Mouse (Mus musculus): ENCODE results near the gene Fas.

Fas gene

GRCm38 (mm10) chr19:34284383-34284782 lies 6.1 kb upstream of the Fas start:
- DNase-seq (ENCODE audit: low spot score) = no peak

GRCm38 (mm10) chr19:34284826-34285225 lies 5.6 kb upstream of the Fas start:
- no peak for DNase-seq (ENCODE audit: low spot score)

- no peak for DNase-seq (ENCODE audit: low spot score)
Measured at GRCm38 (mm10) chr19:34287221-34287620, 3.2 kb upstream of the Fas start.

GRCm38 (mm10) chr19:34287656-34288415 lies 2.6 kb upstream of the Fas start:
- no peak for DNase-seq (ENCODE audit: low spot score)

- no peak for DNase-seq (ENCODE audit: low spot score)
Measured at GRCm38 (mm10) chr19:34288696-34289095, 1.8 kb upstream of the Fas start.

- DNase-seq (ENCODE audit: low spot score) = no peak
Measured at GRCm38 (mm10) chr19:34290872-34291341, 441 bp downstream of the Fas start.

- no peak for DNase-seq (ENCODE audit: low spot score)
Measured at GRCm38 (mm10) chr19:34291379-34291778, 913 bp downstream of the Fas start.

- no peak for DNase-seq (ENCODE audit: low spot score)
Measured at GRCm38 (mm10) chr19:34291956-34292355, 1.5 kb downstream of the Fas start.

- no peak for DNase-seq (ENCODE audit: low spot score)
Measured at GRCm38 (mm10) chr19:34292701-34293100, 2.2 kb downstream of the Fas start.

- DNase-seq (ENCODE audit: low spot score) = no peak
Measured at GRCm38 (mm10) chr19:34293376-34293947, 3.0 kb downstream of the Fas start.

- no peak for DNase-seq (ENCODE audit: low spot score)
Measured at GRCm38 (mm10) chr19:34295442-34295841, 5.0 kb downstream of the Fas start.

- no peak for DNase-seq (ENCODE audit: low spot score)
Measured at GRCm38 (mm10) chr19:34298531-34298930, 8.1 kb downstream of the Fas start.

- no peak for DNase-seq (ENCODE audit: low spot score)
Measured at GRCm38 (mm10) chr19:34299229-34299628, 8.8 kb downstream of the Fas start.

GRCm38 (mm10) chr19:34300430-34300829 lies 10.0 kb downstream of the Fas start:
- no peak for DNase-seq (ENCODE audit: low spot score)

- DNase-seq (ENCODE audit: low spot score) = no peak
Measured at GRCm38 (mm10) chr19:34304917-34305316, 14.5 kb downstream of the Fas start.

GRCm38 (mm10) chr19:34306794-34307193 lies 16.3 kb downstream of the Fas start:
- DNase-seq (ENCODE audit: low spot score) = no peak

- no peak for DNase-seq (ENCODE audit: low spot score)
Measured at GRCm38 (mm10) chr19:34312151-34312728, 21.8 kb downstream of the Fas start.

- DNase-seq (ENCODE audit: low spot score) = no peak
Measured at GRCm38 (mm10) chr19:34328051-34328450, 37.6 kb downstream of the Fas start.

GRCm38 (mm10) chr19:34334300-34334699 lies 43.8 kb downstream of the Fas start:
- peak; percentile 37 for DNase-seq (ENCODE audit: low spot score)

- DNase-seq (ENCODE audit: low spot score) = no peak
Measured at GRCm38 (mm10) chr19:34344702-34345101, 54.2 kb downstream of the Fas start.

GRCm38 (mm10) chr19:34345616-34346267 lies 55.3 kb downstream of the Fas start:
- DNase-seq (ENCODE audit: low spot score) = no peak

- DNase-seq (ENCODE audit: low spot score) = no peak
Measured at GRCm38 (mm10) chr19:34353291-34353805, 62.9 kb downstream of the Fas start.

- no peak for DNase-seq (ENCODE audit: low spot score)
Measured at GRCm38 (mm10) chr19:34362639-34363038, 72.2 kb downstream of the Fas start.
